Mouse (Mus musculus) T-helper 1 cell (primary cell): Measurements from ENCODE around the gene Usp49.

ENCODE experiments used
- in situ Hi-C: fragments of 300-600 bp; cut with MboI, MseI; formaldehyde crosslinking; loops from one replicate; pipeline ENCODE4 v1.15.1; 2025; ENCODE audit warnings: high pct_unique_total_duplicates

Usp49 gene

GRCm38 (mm10) chr17:47630678-47631065, at the start of gene Usp49:
Gene Usp49, plus strand, starts transcription at chr17:47630690.
- in situ Hi-C loops: no loop called here

GRCm38 (mm10) chr17:47580962-47581361, 49.5 kb upstream of the Usp49 start:
- in situ Hi-C loops: no loop called here

- in situ Hi-C loops: no loop called here
These were observed 42.0 kb upstream of the Usp49 start for GRCm38 (mm10) chr17:47588517-47588916.

GRCm38 (mm10) chr17:47591073-47591472, 39.4 kb upstream of the Usp49 start:
- in situ Hi-C loops: no loop called here

- in situ Hi-C loops: no loop called here
These were observed 37.2 kb upstream of the Usp49 start for GRCm38 (mm10) chr17:47593215-47593853.

- in situ Hi-C loops: no loop called here
These were observed 36.7 kb upstream of the Usp49 start for GRCm38 (mm10) chr17:47593854-47594182.

- in situ Hi-C loops: no loop called here
These were observed 36.1 kb upstream of the Usp49 start for GRCm38 (mm10) chr17:47594183-47594968.

GRCm38 (mm10) chr17:47594969-47595247, 35.6 kb upstream of the Usp49 start:
- in situ Hi-C loops: loop anchor here (5.0 kb wide), 1 partner anchor 83 kb away; no protein-coding TSS in a partner anchor

- in situ Hi-C loops: loop anchor here (5.0 kb wide), 1 partner anchor 83 kb away; no protein-coding TSS in a partner anchor
These were observed 35.0 kb upstream of the Usp49 start for GRCm38 (mm10) chr17:47595248-47596161.

- in situ Hi-C loops: loop anchor here (5.0 kb wide), 1 partner anchor 84 kb away; no protein-coding TSS in a partner anchor
These were observed 34.2 kb upstream of the Usp49 start for GRCm38 (mm10) chr17:47596162-47596838.

GRCm38 (mm10) chr17:47596839-47597164, 33.7 kb upstream of the Usp49 start:
- in situ Hi-C loops: loop anchor here (5.0 kb wide), 1 partner anchor 85 kb away; no protein-coding TSS in a partner anchor

GRCm38 (mm10) chr17:47597261-47597660, 33.2 kb upstream of the Usp49 start:
- in situ Hi-C loops: loop anchor here (5.0 kb wide), 1 partner anchor 85 kb away; no protein-coding TSS in a partner anchor

- in situ Hi-C loops: loop anchor here (5.0 kb wide), 1 partner anchor 86 kb away; no protein-coding TSS in a partner anchor
These were observed 32.5 kb upstream of the Usp49 start for GRCm38 (mm10) chr17:47597838-47598579.

GRCm38 (mm10) chr17:47598580-47599304, 31.7 kb upstream of the Usp49 start:
- in situ Hi-C loops: loop anchor here (5.0 kb wide), 1 partner anchor 86 kb away; no protein-coding TSS in a partner anchor

GRCm38 (mm10) chr17:47599511-47600297, 30.8 kb upstream of the Usp49 start:
- in situ Hi-C loops: loop anchor here (5.0 kb wide), 1 partner anchor 87 kb away; no protein-coding TSS in a partner anchor

GRCm38 (mm10) chr17:47600601-47601388, 29.7 kb upstream of the Usp49 start:
- in situ Hi-C loops: no loop called here

GRCm38 (mm10) chr17:47601389-47601755, 29.1 kb upstream of the Usp49 start:
- in situ Hi-C loops: no loop called here

GRCm38 (mm10) chr17:47602289-47602688, 28.2 kb upstream of the Usp49 start:
- in situ Hi-C loops: no loop called here
